Mouse (Mus musculus) neural tube, embryonic 13.5 days (tissue): ENCODE measurements around the gene Nynrin. TPM values are rescaled to one million over a fixed set of nuclear protein-coding genes. Genes with fewer than 3 reads are reported as not detected.
A peak's percentile ranks its signal among the peaks of the same experiment; 100 is the strongest.

Experiments used
- ATAC-seq: fragments of 200-750 bp; cut with Nextera tagmentation; 2 replicates; pipeline ENCODE4 v1.8.0; 2017; ENCODE audit warnings: low read depth, mild to moderate bottlenecking, moderate TSS enrichment, moderate library complexity
- H3K27ac ChIP-seq: fragments of 300-500 bp; sonication (generic); replicated peaks from 2 replicates; pipeline ENCODE4 v1.5.1; 2015; ENCODE audit warnings: moderate library complexity, mild to moderate bottlenecking, inconsistent platforms
- H3K27me3 ChIP-seq: fragments of 300-500 bp; sonication (generic); 2 replicates; pipeline ENCODE4 v1.6.1; 2015; ENCODE audit warnings: mild to moderate bottlenecking, inconsistent platforms
- H3K36me3 ChIP-seq: fragments of 300-500 bp; sonication (generic); 2 replicates; pipeline ENCODE4 v1.6.1; 2015; ENCODE audit warnings: mild to moderate bottlenecking, inconsistent platforms
- H3K4me1 ChIP-seq: fragments of 300-500 bp; sonication (generic); replicated peaks from 2 replicates; pipeline ENCODE4 v1.6.1; 2015; ENCODE audit warnings: inconsistent platforms
- H3K4me2 ChIP-seq: fragments of 300-500 bp; sonication (generic); 2 replicates; pipeline ENCODE4 v1.6.1; 2015; ENCODE audit warnings: inconsistent platforms, mild to moderate bottlenecking, moderate library complexity
- H3K4me3 ChIP-seq: fragments of 300-500 bp; sonication (generic); 2 replicates; pipeline ENCODE4 v1.5.1; 2015; ENCODE audit warnings: mild to moderate bottlenecking, inconsistent platforms
- H3K9ac ChIP-seq: fragments of 300-500 bp; sonication (generic); 2 replicates; pipeline ENCODE4 v1.6.1; 2015; ENCODE audit warnings: moderate library complexity, mild to moderate bottlenecking, inconsistent platforms
- H3K9me3 ChIP-seq: fragments of 300-500 bp; sonication (generic); 2 replicates; pipeline ENCODE4 v1.6.1; 2016; ENCODE audit warnings: inconsistent platforms
- WGBS: fragments of 180-500 bp; shearing (Covaris S2); methylation state at CpG from one replicate; pipeline ENCODE4 v1.1.7; 2015; 5-methylcytosine and 5-hydroxymethylcytosine counted together
- polyA plus RNA-seq: library from polyadenylated mRNA; unstranded; fragments of >200 nt; fragmentation: Nextera tagmentation; extraction: Ambion mirVana; gene quantifications from 2 replicates; pipeline ENCODE4 v1.2.1, GENCODE M21; 2015

The Nynrin gene
- polyA plus RNA-seq, 1 experiment from 2014 or later: 11.8 TPM

GRCm38 (mm10) chr14:55850885-55851284 lies 2.9 kb upstream of the Nynrin start:
- Histone ChIP-seq H3K27ac (no peak overlapping the region), H3K9me3 (no peaks in the 10 kb centered on the region), H3K4me1 (peaks cover 40% of the 10 kb centered on the region), H3K36me3 (no peaks in the 10 kb centered on the region), H3K27me3 (no peaks in the 10 kb centered on the region), H3K4me2 (no peak overlapping the region), H3K4me3 (no peak overlapping the region), H3K9ac (no peak overlapping the region)
- WGBS: 63% methylated on average over 6 of the region's 6 CpGs
- no peak for ATAC-seq

GRCm38 (mm10) chr14:55852646-55853551 lies 911 bp upstream of the Nynrin start:
- H3K9me3 ChIP-seq: no peaks in the 10 kb centered on the region
- no peaks in the 10 kb centered on the region for H3K36me3 ChIP-seq
- H3K4me1 ChIP-seq: peaks cover 60% of the 10 kb centered on the region
- ATAC-seq: peak; percentile 85
- H3K27me3 ChIP-seq: no peaks in the 10 kb centered on the region
- peak overlapping the region; percentile 74 for H3K4me3 ChIP-seq
- H3K9ac ChIP-seq: peak overlapping the region; percentile 87
- peak overlapping the region; percentile 85 for H3K4me2 ChIP-seq
- 5% methylated on average over 11 of the region's 11 CpGs for WGBS
- peak overlapping the region; percentile 87 for H3K27ac ChIP-seq

- Histone ChIP-seq H3K4me3 (peak overlapping the region; percentile 74), H3K27ac (peak overlapping the region; percentile 87), H3K9ac (peak overlapping the region; percentile 87), H3K4me2 (peak overlapping the region; percentile 85), H3K36me3 (no peaks in the 10 kb centered on the region; the same call in 1 of the 2 replicates), H3K9me3 (no peaks in the 10 kb centered on the region), H3K27me3 (no peaks in the 10 kb centered on the region), H3K4me1 (peaks cover 77% of the 10 kb centered on the region)
- peak; percentile 48 for ATAC-seq
- WGBS: under 1% methylated on average over 9 of the region's 9 CpGs
These were observed 743 bp downstream of the Nynrin start for GRCm38 (mm10) chr14:55854406-55855100.

- H3K4me2 ChIP-seq: peak overlapping the region; percentile 85
- H3K9ac ChIP-seq: peak overlapping the region; percentile 87
- H3K4me1 ChIP-seq: peaks cover 83% of the 10 kb centered on the region
- H3K9me3 ChIP-seq: no peaks in the 10 kb centered on the region
- H3K4me3 ChIP-seq: peak overlapping the region; percentile 74
- no peaks in the 10 kb centered on the region for H3K27me3 ChIP-seq
- H3K36me3 ChIP-seq: no peaks in the 10 kb centered on the region; the same call in 1 of the 2 replicates
- peak; percentile 3; the same call in 1 of the 2 replicates for ATAC-seq
- 4% methylated on average over 4 of the region's 4 CpGs for WGBS
- H3K27ac ChIP-seq: peak overlapping the region; percentile 87
These were observed 1.3 kb downstream of the Nynrin start for GRCm38 (mm10) chr14:55855101-55855561.

GRCm38 (mm10) chr14:55857588-55857987 lies 3.8 kb downstream of the Nynrin start:
- ATAC-seq: no peak
- Histone ChIP-seq H3K4me3 (no peak overlapping the region), H3K27me3 (no peaks in the 10 kb centered on the region), H3K4me2 (peak overlapping the region; percentile 85; the same call in 1 of the 2 replicates), H3K36me3 (no peaks in the 10 kb centered on the region; the same call in 1 of the 2 replicates), H3K4me1 (peaks cover 90% of the 10 kb centered on the region), H3K27ac (no peak overlapping the region), H3K9ac (0 out of 2 replicates have a peak overlapping the region, but pooled peaks have one; percentile 4), H3K9me3 (no peaks in the 10 kb centered on the region)
- WGBS: 78% methylated on average over 4 of the region's 4 CpGs

GRCm38 (mm10) chr14:55862186-55862585 lies 8.4 kb downstream of the Nynrin start:
- Histone ChIP-seq H3K4me3 (no peak overlapping the region), H3K4me1 (peaks cover 51% of the 10 kb centered on the region), H3K4me2 (no peak overlapping the region), H3K9me3 (no peaks in the 10 kb centered on the region), H3K36me3 (peaks cover 30% of the 10 kb centered on the region), H3K27ac (no peak overlapping the region), H3K27me3 (no peaks in the 10 kb centered on the region), H3K9ac (no peak overlapping the region)
- no peak for ATAC-seq
- WGBS: 87% methylated on average over 6 of the region's 6 CpGs

- Histone ChIP-seq H3K27ac (no peak overlapping the region), H3K27me3 (no peaks in the 10 kb centered on the region), H3K9ac (peak overlapping the region; percentile 9; the same call in 1 of the 2 replicates), H3K4me2 (no peak overlapping the region), H3K9me3 (no peaks in the 10 kb centered on the region), H3K4me1 (peaks cover 43% of the 10 kb centered on the region), H3K36me3 (peaks cover 35% of the 10 kb centered on the region), H3K4me3 (no peak overlapping the region)
- 95% methylated on average over 10 of the region's 10 CpGs for WGBS
- no peak for ATAC-seq
These were observed 9.2 kb downstream of the Nynrin start for GRCm38 (mm10) chr14:55862970-55863369.

GRCm38 (mm10) chr14:55863773-55864172 lies 10.0 kb downstream of the Nynrin start:
- H3K36me3 ChIP-seq: peaks cover 43% of the 10 kb centered on the region
- H3K4me2 ChIP-seq: no peak overlapping the region
- H3K4me1 ChIP-seq: peaks cover 35% of the 10 kb centered on the region
- H3K9me3 ChIP-seq: no peaks in the 10 kb centered on the region
- no peaks in the 10 kb centered on the region for H3K27me3 ChIP-seq
- WGBS: 26% methylated on average over 7 of the region's 7 CpGs
- peak; percentile 37; the same call in 1 of the 2 replicates for ATAC-seq
- no peak overlapping the region for H3K27ac ChIP-seq
- H3K9ac ChIP-seq: no peak overlapping the region
- H3K4me3 ChIP-seq: no peak overlapping the region

- WGBS: 32% methylated on average over 4 of the region's 4 CpGs
These were observed 13.2 kb downstream of the Nynrin start for GRCm38 (mm10) chr14:55866962-55867361.

GRCm38 (mm10) chr14:55868230-55869026 lies 14.6 kb downstream of the Nynrin start:
- Histone ChIP-seq H3K4me3 (no peak overlapping the region), H3K4me1 (peaks cover 8% of the 10 kb centered on the region), H3K27ac (no peak overlapping the region), H3K9me3 (no peaks in the 10 kb centered on the region), H3K36me3 (peaks cover 86% of the 10 kb centered on the region), H3K4me2 (no peak overlapping the region), H3K27me3 (no peaks in the 10 kb centered on the region), H3K9ac (no peak overlapping the region)
- WGBS: 75% methylated on average over 14 of the region's 14 CpGs
- ATAC-seq: no peak

More at GRCm38 (mm10) chr14:55866962-55867361, 13.2 kb downstream of the Nynrin start:
- Histone ChIP-seq H3K4me2 (no peak overlapping the region), H3K9ac (no peak overlapping the region), H3K9me3 (no peaks in the 10 kb centered on the region), H3K4me3 (no peak overlapping the region), H3K27me3 (no peaks in the 10 kb centered on the region), H3K27ac (no peak overlapping the region), H3K4me1 (peaks cover 9% of the 10 kb centered on the region; the same call in 1 of the 2 replicates), H3K36me3 (peaks cover 74% of the 10 kb centered on the region)
- no peak for ATAC-seq

- Histone ChIP-seq H3K27ac (no peak overlapping the region), H3K9ac (no peak overlapping the region), H3K36me3 (peaks cover 82% of the 10 kb centered on the region), H3K4me2 (no peak overlapping the region), H3K4me1 (peaks cover 12% of the 10 kb centered on the region), H3K27me3 (no peaks in the 10 kb centered on the region), H3K4me3 (no peak overlapping the region), H3K9me3 (no peaks in the 10 kb centered on the region)
- 94% methylated on average over 6 of the region's 6 CpGs for WGBS
- no peak for ATAC-seq
These were observed 15.7 kb downstream of the Nynrin start for GRCm38 (mm10) chr14:55869538-55869937.
